Mouse (Mus musculus): ENCODE results near the gene Olfr93.
A peak's percentile ranks its signal among the peaks of the same experiment; 100 is the strongest.
"Not testable (repeated sequence)": the region's sequence is repeated elsewhere in the genome, so short reads cannot be mapped to it uniquely, and the experiment has no call there.

The Olfr93 gene

GRCm38 (mm10) chr17:37161394-37161793 lies at the start of gene Olfr93:
TSS of gene Olfr93 (minus strand) at chr17:37161494.
- DNase-seq (ENCODE audit: low read depth in 1 of 2, low spot score in 2 of 2), result no peak

GRCm38 (mm10) chr17:37203917-37204236 lies 42.6 kb upstream of the Olfr93 start:
- no peak for DNase-seq (ENCODE audit: low read depth in 1 of 2, low spot score in 2 of 2)

DNA sequence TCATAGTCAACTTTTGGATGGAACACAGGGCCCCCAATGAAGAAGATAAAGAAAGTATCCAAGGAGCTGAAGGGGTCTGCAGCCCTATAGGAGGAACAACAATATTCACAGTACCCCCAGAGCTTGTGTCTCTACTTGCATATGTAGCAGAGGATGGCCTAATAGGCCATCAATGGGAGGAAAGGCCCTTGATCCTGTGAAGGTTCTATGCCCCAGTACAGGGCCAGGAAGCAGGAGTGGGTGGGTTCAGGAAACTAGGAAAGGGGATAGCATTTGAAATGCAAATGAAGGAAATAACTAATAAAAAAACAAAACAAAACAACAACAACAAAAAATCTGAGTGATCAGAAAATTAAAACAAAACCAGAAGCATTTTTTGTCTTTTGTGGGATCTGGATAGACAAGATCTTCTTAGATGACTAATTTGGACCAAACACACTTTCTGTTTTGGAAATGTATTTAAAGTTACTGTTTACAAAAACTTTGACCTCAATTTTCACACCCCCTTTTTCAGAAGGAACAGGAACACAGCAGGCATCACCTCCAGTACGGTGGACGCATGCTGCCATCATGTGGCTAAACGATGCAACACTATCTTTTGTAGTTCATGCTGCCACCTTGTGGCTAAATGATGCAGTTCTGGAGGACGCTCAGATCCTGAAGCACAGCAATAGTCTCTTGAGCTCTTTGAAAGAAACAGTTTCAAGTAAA lies 42.1 kb upstream of the Olfr93 start:
- DNase-seq (ENCODE audit: low read depth in 1 of 2, low spot score in 2 of 2), result peak; percentile 17 to 45

DNA sequence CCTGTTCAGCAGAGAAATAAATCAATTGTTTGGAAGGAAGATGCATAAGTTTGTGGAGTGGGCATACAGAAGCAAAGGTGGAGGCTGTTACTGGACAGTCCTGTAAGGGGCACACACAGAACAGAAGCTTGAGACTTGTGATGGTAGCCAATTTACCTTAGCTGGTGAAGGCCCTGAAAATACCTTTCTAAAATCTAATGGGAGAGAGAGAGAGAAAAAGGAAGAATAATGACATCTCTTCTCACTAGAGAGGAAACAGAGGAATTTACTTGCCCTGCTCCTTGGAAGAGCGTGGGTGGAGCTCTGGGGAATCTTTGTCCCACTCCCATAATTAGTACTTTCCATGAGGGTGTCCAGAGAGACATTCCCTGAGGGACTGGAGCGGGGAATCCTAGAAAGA lies 39.6 kb upstream of the Olfr93 start, which contains the start of gene Olfr94:
TSS of gene Olfr94 (minus strand) at position 101 of the 400 bp plus-strand sequence.
- no peak for DNase-seq (ENCODE audit: low read depth in 1 of 2, low spot score in 2 of 2)

- DNase-seq (ENCODE audit: low read depth in 1 of 2, low spot score in 2 of 2), result no peak
Measured at GRCm38 (mm10) chr17:37196845-37197724, 35.8 kb upstream of the Olfr93 start.

DNA sequence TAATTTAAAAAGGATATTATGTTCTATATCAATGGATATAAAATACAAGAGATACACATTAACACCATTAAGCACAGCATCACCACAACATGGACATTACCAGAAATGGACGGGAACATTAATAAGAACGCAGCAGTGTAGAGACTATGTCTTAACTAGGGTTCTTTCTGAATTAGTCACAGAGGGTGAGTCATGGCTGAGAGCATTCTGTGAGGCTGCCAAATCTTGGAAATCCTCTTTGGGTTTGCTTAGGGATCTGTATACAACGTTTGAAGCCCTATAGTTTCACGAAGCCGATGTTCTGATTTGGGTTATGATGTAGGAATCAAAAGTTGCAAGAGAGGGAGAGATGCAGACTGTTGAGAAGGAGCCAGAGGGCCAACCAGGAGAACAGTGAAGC lies 33.5 kb upstream of the Olfr93 start:
- no peak for DNase-seq (ENCODE audit: low read depth in 1 of 2, low spot score in 2 of 2)

DNA sequence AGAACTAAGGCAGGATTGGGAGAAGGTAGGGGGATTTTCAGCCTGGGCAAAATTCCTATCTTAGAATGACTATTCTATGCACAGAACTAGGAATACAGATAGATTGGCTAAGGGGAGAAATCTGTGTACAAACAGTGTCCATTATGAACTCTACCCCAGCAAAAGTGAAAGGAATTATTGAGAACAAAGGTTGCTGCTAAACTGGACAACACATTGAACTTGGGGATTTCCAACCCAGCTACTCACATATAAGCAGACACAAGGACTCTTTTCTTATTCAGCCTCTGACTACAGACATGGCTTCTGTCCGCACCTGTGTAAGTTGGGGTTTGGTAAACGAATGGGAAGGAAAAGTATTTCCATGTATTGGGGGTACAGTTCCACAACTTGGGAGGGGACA lies 32.4 kb upstream of the Olfr93 start, which contains the start of gene Ubd:
TSS of gene Ubd (plus strand) at position 237 of the 400 bp plus-strand sequence.
- no peak for DNase-seq (ENCODE audit: low read depth in 1 of 2, low spot score in 2 of 2)

DNA sequence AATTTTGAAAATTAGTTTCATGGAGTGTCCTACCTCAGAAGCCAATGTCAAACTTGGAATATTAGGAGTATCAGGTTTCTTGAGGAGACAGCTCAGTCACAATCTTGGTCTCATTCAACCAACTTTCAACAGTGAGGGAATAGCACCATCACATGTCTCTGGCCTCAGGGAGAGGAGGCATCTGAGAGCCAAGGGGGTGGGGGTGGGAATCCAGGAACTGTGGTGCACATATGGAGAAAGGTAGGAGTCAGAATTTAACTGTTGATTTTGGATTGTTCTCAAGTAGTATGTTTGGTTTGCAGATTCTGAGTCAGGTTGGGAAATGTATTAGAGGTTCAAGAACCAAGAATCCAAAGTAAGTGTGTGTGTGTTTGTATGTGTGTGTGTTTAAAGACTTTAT lies 31.7 kb upstream of the Olfr93 start:
- DNase-seq (ENCODE audit: low read depth in 1 of 2, low spot score in 2 of 2), result no peak

GRCm38 (mm10) chr17:37190711-37191110 lies 29.4 kb upstream of the Olfr93 start:
- no peak for DNase-seq (ENCODE audit: low read depth in 1 of 2, low spot score in 2 of 2)

- no peak for DNase-seq (ENCODE audit: low read depth in 1 of 2, low spot score in 2 of 2)
Measured at GRCm38 (mm10) chr17:37185474-37185873, 24.2 kb upstream of the Olfr93 start.

DNA sequence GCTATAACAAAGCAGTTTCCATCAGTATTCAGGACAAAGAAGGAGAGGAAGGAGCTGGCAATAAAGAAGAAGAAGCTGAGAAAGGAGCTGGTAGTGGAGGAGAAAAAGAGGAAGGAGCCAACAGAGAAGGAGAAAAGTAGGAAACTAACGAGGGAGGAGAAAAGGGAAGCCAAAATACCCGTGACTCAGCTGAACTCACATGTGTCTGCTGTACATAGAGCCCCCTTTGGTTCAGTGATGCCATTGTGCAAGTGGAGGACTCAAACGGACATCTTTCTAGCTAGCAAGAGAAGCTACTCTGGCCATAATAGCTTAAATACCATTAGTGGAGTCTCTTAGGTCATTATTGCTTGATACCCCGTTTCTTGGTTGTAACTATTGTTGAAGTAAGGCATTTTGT lies 29.9 kb downstream of the Olfr93 start:
- DNase-seq (ENCODE audit: low read depth in 1 of 2, low spot score in 2 of 2), result not testable (repeated sequence)

DNA sequence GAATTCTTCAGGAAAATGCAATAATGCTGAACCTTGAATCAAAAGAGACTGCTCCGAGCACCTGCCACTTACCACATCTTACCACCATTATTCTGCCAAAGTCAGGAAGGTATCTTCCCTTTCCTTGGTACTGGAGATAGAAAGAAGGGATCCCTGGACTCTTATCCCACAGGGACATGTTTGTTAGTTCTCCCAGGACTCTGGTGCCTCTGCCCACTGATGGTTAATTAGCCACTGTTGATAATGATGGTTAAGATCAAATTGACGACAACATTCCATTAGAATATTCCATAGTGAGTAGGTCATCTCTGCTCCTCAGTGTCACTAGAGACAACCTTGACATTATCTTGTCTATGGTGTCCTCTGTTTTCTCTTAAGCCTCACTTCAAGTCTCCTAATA lies 41.3 kb downstream of the Olfr93 start, which contains the start of gene Olfr92:
TSS of gene Olfr92 (minus strand) at position 101 of the 400 bp plus-strand sequence.
- no peak for DNase-seq (ENCODE audit: low read depth in 1 of 2, low spot score in 2 of 2)

- no peak for DNase-seq (ENCODE audit: low read depth in 1 of 2, low spot score in 2 of 2)
Measured at GRCm38 (mm10) chr17:37098178-37098577, 63.1 kb downstream of the Olfr93 start, which contains the start of gene Olfr91. TSS of gene Olfr91 (minus strand) at chr17:37098278.

DNA sequence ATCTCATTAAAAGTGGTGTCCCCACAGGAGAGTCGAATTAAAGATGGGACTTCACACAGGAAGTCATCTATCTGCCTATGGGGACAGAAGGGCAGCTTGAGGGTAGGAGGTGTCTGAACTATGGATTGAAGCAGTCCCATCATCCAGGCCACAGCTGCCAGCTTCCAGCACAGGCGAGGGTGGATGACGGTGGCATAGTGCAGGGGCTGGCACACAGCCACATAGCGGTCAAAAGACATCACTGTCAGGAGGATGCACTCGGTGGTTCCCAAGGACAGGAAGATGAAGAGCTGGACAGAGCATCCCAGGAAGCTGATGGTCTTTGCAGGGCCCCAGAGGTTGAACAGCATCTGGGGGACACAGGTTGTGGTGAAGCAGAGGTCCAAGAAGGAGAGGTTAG lies 68.0 kb downstream of the Olfr93 start:
- DNase-seq (ENCODE audit: low read depth in 1 of 2, low spot score in 2 of 2), result no peak

- DNase-seq (ENCODE audit: low read depth in 1 of 2, low spot score in 2 of 2), result no peak
Measured at GRCm38 (mm10) chr17:37092198-37092597, 69.1 kb downstream of the Olfr93 start.
